Mouse (Mus musculus) G1E (cell line): ENCODE data around the gene Plce1. TPM values are rescaled to one million over a fixed set of nuclear protein-coding genes. Genes with fewer than 3 reads are reported as not detected.

Experiments used
- ATAC-seq: 2 replicates; pipeline ENCODE4 v1.8.0; 2016; ENCODE audit warnings: mild to moderate bottlenecking; ENCODE audit not compliant: insufficient number of reproducible peaks, poor library complexity, low FRiP score, severe bottlenecking; ENCODE audit errors: extremely low read depth
- DNase-seq: peaks from one replicate; pipeline ENCODE4 v3.0.0; 2012; ENCODE audit warnings: low spot score
- H3K27me3 ChIP-seq: 2 replicates; pipeline ENCODE4 v1.6.1; 2012; ENCODE audit warnings: mild to moderate bottlenecking, low read length, inconsistent platforms; ENCODE audit not compliant: insufficient read depth
- H3K36me3 ChIP-seq: replicated peaks from 2 replicates; pipeline ENCODE3; 2012; ENCODE audit warnings: mild to moderate bottlenecking, inconsistent platforms
- H3K4me1 ChIP-seq: 2 replicates; pipeline ENCODE4 v1.6.1; 2012; ENCODE audit warnings: low read depth, low read length, inconsistent platforms, mixed read lengths; ENCODE audit not compliant: insufficient read depth
- H3K4me3 ChIP-seq: 2 replicates; pipeline ENCODE4 v1.5.1; 2012; ENCODE audit warnings: low read depth, mild to moderate bottlenecking, inconsistent platforms, low read length, moderate library complexity, mixed read lengths
- H3K9me3 ChIP-seq: replicated peaks from 2 replicates; pipeline ENCODE4 v1.6.1; 2012; ENCODE audit warnings: inconsistent platforms
- CTCF ChIP-seq: IDR thresholded peaks from 2 replicates; pipeline ENCODE4 v1.5.1; 2012; ENCODE audit warnings: low read depth, low read length, inconsistent platforms, mixed read lengths
- GATA1 ChIP-seq: IDR thresholded peaks from 2 replicates; pipeline ENCODE4 v1.6.1; 2012; ENCODE audit warnings: borderline replicate concordance, low read length, inconsistent platforms, mixed read lengths
- GATA2 ChIP-seq: IDR thresholded peaks from 2 replicates; pipeline ENCODE4 v1.6.1; 2012; ENCODE audit warnings: low read depth, low read length, inconsistent platforms, borderline replicate concordance
- POLR2AphosphoS5 ChIP-seq: IDR thresholded peaks from 2 replicates; pipeline ENCODE4 v1.6.1; 2012; ENCODE audit warnings: low read depth, low read length, inconsistent platforms; ENCODE audit not compliant: insufficient replicate concordance
- TAL1 ChIP-seq: conservative IDR thresholded peaks from 2 replicates; pipeline ENCODE4 v1.6.1; 2012; ENCODE audit warnings: low read depth, low read length, inconsistent platforms, mixed read lengths
- polyA plus RNA-seq: library from polyadenylated mRNA; stranded (reverse); fragments of >175 nt; gene quantifications from 2 replicates; pipeline ENCODE4 v1.2.3, GENCODE M21; 2012
- total RNA-seq, 2 experiments: library from RNA; stranded (forward) in 1 of 2; stranded (reverse) in 1 of 2; fragments of 200-1000 nt in 1 of 2; fragments of >200 nt in 1 of 2; fragmentation: Nextera tagmentation in 1 of 2; gene quantifications; 2 replicates each; pipeline ENCODE4 v1.2.3; 2014 to 2017

The Plce1 gene
- total and polyA plus RNA-seq, 3 experiments, result 0.16 TPM; not detected in 2

DNA sequence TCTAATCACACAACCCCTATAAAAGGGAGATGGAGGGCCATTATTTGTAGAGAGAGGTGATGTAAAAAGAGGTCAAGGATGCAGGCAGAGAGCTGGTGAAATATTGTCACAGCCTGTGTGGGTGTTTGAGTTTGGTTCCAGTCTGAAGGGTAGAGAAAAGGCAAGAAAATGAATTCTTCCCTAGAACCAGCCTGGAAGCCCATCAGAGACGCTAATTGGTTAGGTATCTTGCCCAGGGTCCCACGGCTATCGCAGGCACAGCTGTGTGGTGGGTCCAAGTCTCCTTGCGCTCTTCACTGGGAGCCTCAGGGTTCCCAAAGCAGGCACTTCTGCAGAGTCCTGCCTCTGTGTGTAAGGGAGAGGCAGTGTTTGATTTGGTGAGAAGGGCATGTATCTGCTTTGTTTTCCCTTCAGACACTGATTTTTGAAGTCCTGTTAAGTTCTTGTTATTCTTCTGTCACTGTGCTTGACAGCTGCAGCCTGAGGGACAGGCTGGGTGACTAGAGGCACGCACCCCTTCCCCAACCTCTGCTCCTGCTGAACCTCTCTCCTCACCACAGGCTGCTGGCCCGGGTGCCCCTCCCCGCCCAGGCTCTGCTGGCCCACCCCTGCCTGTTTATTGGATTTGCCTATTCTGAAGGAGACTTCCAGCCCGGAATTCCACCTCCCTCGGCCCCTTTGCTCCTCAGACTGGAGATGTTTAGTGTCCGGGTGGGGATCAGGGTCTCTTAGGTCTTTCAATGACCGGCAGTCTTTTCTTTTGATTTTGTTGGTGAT is 5.1 kb downstream of the Plce1 start:
- DNase-seq (no peak), ATAC-seq (no peak)
- Histone ChIP-seq H3K27me3 (no peaks in the 10 kb centered on the region), H3K36me3 (no peaks in the 10 kb centered on the region), H3K9me3 (no peaks in the 10 kb centered on the region), H3K4me3 (no peak overlapping the region), H3K4me1 (no peaks in the 10 kb centered on the region)
- TF ChIP-seq CTCF, result no peak
- TF ChIP-seq GATA2, result no peak
- TF ChIP-seq GATA1, result no peak
- no peak for TF ChIP-seq POLR2AphosphoS5
- no peak for TF ChIP-seq TAL1

DNA sequence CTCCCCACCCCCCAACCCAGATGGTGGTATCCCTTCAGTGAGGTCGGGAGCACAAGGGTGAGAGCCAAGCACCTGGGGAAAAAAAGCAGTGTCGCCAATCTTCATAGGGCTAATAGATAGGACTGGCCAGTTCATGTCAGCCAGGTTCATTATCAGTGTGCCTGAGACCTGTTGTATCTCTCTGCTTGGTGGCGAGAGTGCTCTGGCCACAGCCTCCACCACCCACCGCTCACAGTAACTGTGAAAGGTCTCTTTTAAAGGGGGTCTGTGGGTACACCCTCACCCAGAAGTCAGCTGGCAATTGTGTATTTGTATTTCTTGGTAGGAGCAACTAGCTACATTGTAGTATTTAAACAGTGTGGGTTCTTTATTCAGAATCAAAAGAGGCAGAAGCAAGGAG is 6.6 kb downstream of the Plce1 start:
- Histone ChIP-seq H3K27me3 (no peaks in the 10 kb centered on the region), H3K9me3 (no peaks in the 10 kb centered on the region), H3K4me1 (no peaks in the 10 kb centered on the region), H3K36me3 (no peaks in the 10 kb centered on the region), H3K4me3 (no peak overlapping the region)
- ATAC-seq (no peak), DNase-seq (no peak)
- TF ChIP-seq GATA1 (no peak), CTCF (no peak), POLR2AphosphoS5 (no peak), TAL1 (no peak), GATA2 (no peak)

DNA sequence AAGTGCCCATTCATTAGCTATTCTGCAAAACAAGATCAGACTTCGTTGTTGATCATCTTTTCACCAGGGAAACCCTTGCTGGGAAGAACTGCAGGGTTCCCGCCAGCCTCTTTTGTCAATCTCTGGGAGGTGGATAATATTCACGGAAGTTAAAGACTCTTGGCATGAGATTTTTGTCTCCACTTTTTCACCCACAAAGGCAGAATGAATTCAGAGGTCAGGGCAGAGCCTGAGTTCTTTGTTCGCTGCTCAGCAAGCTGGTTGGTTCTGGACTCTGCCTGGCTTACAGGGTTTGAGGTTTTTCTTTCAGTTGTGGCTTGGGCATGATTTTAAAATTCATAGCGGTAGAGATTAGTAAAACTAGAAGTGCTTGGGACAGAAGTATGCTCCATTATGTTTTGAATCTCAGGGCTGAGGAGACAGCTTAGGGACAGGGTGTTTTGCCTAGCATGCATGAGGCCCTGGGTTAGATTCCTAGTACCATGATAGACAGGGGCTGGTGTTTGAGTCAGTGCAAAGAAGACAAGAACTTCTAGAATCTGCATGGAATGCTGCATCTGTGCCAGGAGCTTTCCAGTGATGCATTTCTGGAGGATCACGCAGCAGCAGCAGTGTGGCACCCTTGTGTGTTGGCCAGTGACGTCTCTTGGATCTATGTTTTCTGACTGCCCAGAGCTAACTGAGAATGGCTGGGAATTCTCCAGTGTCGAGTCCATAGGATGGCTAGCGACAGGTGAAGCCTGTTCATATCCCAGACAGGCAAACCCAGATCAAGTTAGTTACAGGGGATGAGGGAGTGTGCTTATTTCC is 7.4 kb downstream of the Plce1 start:
- no peak for ATAC-seq
- no peaks in the 10 kb centered on the region for H3K4me1 ChIP-seq
- TF ChIP-seq GATA2 (no peak), TAL1 (no peak), CTCF (no peak), GATA1 (no peak), POLR2AphosphoS5 (no peak)

DNA sequence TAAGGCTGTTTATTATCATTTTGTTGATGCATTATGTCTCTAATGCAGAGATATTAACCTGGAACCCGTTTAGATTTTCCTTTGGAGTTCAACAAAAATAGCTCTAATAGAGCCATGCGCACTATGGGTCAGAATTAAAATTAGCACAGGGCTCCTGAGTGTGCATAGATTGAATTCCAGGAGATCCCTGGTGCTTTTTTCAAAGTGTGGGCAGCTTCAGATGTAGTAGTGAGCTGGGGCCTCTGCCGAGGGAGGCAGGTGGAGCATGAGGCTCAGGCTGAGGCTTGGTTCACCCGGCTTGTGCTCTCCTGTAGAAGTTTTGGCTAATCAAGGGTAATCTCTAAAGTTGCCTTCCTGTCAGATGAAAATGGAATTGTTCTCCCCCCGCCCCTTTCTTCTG is 17.3 kb downstream of the Plce1 start:
- H3K9me3 ChIP-seq, result no peaks in the 10 kb centered on the region
- DNase-seq, result no peak
- TF ChIP-seq GATA1 (no peak), TAL1 (no peak), GATA2 (no peak), CTCF (no peak), POLR2AphosphoS5 (no peak)
- H3K4me3 ChIP-seq, result no peak overlapping the region
- no peaks in the 10 kb centered on the region for H3K4me1 ChIP-seq
- no peaks in the 10 kb centered on the region for H3K36me3 ChIP-seq
- no peak for ATAC-seq
- H3K27me3 ChIP-seq, result no peaks in the 10 kb centered on the region

More for the DNA sequence above, 7.4 kb downstream of the Plce1 start:
- no peaks in the 10 kb centered on the region for H3K27me3 ChIP-seq
- DNase-seq, result no peak
- no peaks in the 10 kb centered on the region for H3K36me3 ChIP-seq
- H3K4me3 ChIP-seq, result no peak overlapping the region
- no peaks in the 10 kb centered on the region for H3K9me3 ChIP-seq

DNA sequence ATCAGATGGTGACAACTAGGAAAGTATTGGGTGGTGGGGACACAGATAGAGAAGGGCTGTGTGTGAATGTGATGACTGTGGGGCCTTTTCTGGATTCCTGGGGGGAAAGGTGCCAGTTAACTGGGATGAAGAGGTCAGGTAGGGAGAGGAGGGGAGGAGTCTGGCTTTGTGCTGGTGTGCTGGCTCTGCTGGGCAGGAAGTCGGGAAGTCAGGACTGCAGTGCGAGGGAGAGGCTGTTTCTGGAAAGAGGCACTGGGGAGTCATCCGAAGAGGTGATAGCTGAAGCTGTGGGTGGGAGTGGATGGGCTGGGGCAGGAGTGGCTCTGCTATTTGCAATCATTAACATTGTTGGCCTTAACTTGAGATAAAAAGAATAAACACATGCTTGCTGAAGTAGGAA is 23.7 kb downstream of the Plce1 start:
- H3K4me3 ChIP-seq, result no peak overlapping the region
- ATAC-seq, result no peak
- no peaks in the 10 kb centered on the region for H3K9me3 ChIP-seq
- H3K27me3 ChIP-seq, result 0 out of 2 replicates have a peak, but pooled peaks cover 7% of the 10 kb centered on the region
- H3K4me1 ChIP-seq, result no peaks in the 10 kb centered on the region
- TF ChIP-seq POLR2AphosphoS5 (no peak), GATA1 (no peak), TAL1 (no peak), CTCF (no peak), GATA2 (no peak)
- H3K36me3 ChIP-seq, result no peaks in the 10 kb centered on the region
- DNase-seq, result no peak

DNA sequence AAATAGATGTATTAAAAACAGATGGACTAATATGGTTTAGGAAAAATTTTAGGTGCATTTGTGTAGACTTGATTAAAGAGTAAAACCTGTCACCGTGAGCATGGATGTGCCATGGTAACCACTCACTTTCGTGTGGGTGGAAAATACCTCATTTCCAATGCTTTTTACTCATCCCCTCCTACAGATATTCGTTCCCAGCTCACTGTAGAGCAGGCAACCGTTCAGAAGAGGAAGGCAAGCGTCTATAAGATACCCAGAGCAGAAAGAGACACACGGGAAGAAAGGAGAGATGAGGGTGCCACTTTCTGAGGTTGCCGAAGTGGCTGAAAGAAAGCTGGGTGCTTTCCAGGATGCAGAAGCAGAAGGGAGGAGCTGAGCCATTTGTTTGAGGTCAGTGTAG is 25.2 kb downstream of the Plce1 start:
- Histone ChIP-seq H3K4me3 (no peak overlapping the region), H3K4me1 (no peaks in the 10 kb centered on the region), H3K27me3 (0 out of 2 replicates have a peak, but pooled peaks cover 7% of the 10 kb centered on the region), H3K9me3 (no peaks in the 10 kb centered on the region), H3K36me3 (no peaks in the 10 kb centered on the region)
- DNase-seq, result no peak
- no peak for ATAC-seq
- TF ChIP-seq GATA2 (no peak), GATA1 (no peak), CTCF (no peak), POLR2AphosphoS5 (no peak), TAL1 (no peak)
